Mouse (Mus musculus): ENCODE measurements at regions not wholly inside any gene's neighbourhood (a gene's known extent, or its start where the extent isn't known, plus 50 kb on each side); places are given as distances from the start of the nearest gene placed in this dataset.

DNA sequence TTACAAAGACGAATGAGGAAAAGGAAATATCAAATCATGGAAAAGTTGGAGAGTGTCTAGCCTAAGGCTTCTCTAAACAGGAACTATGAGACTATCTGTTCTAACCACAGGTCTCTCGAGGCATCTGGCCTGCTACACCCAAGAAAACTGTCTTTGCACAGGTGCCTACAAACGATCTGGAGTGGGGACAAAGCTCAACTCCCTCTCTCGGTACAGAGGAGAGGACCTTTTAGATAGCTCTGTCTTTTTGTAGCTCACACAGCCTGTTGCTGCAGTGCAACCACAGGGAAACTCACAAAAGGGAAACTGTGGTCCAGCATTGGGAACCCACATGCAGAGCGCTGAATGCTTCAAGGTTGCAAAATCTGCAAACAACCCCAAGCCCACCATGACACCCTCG lies 75.6 kb downstream of the Kctd12 start:
- no peak for TF ChIP-seq POLR2A (IDR thresholded peaks at IDR 0.05; ENCODE audit: borderline replicate concordance, insufficient read depth, low read length)
- no peak for TF ChIP-seq CTCF (IDR thresholded peaks at IDR 0.05; ENCODE audit: borderline replicate concordance, insufficient read depth, low read depth, low read length)

All from cerebellum, adult 2 months (tissue).